Mouse (Mus musculus) megakaryocyte, embryonic 14.5 days (primary cell): Measurements from ENCODE around the gene Ssh3.

Source experiments
- FLI1 ChIP-seq: IDR thresholded peaks from 2 replicates; pipeline ENCODE4 v1.6.1; 2012; ENCODE audit warnings: low read length, inconsistent platforms, mixed read lengths
- GATA1 ChIP-seq: IDR thresholded peaks from 3 replicates; pipeline ENCODE4 v1.6.1; 2012; ENCODE audit warnings: mixed read lengths, low read length, inconsistent platforms, borderline replicate concordance

DNA sequence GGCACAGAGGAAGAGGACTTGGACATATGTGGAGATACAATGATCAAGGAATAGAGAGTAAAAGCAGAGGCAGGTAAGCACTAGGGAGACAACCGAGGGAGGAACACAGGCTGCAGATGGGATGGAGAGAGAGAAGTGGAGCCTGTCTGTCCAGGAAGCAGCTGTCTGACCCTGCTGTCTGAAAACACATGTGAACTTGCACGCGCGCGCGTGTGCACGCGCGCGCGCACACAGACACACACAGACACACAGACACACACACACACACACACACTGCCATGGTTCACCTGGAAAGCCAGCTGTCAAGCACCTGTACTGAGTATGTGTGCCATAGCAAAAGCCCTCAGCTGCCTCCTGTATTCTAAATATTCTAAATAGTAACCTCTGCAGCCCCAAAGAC, 50.7 kb downstream of the Ssh3 start:
- TF ChIP-seq GATA1 (no peak), FLI1 (no peak)
